Mouse (Mus musculus): ENCODE measurements around the gene Ltb. TPM values are rescaled to one million over a fixed set of nuclear protein-coding genes. Genes with fewer than 3 reads are reported as not detected.

The Ltb gene
- total and polyA plus RNA-seq, 3 experiments: 1.1 to 1.5 TPM; not detected in 1

- DNase-seq (ENCODE audit: low read depth, low spot score): peak; percentile 60
- peaks cover 0 to 10% of the 10 kb centered on the region in 2 experiments; a peak in 2 of 4 replicates for H3K36me3 ChIP-seq (ENCODE audit: control insufficient read depth in 1 of 2, insufficient read depth in 2 of 2, low read length in 2 of 2)
- H3K79me2 ChIP-seq (ENCODE audit: control insufficient read depth, insufficient read depth, low read length, poor library complexity): no peaks in the 10 kb centered on the region; the same call in 1 of the 2 replicates
- H3K27me3 ChIP-seq (ENCODE audit: control insufficient read depth in 1 of 2, insufficient read depth in 2 of 2, low read length in 2 of 2): no peaks in the 10 kb centered on the region
- peak overlapping the region; percentile 56 for H3K9ac ChIP-seq (ENCODE audit: control insufficient read depth, low read depth, low read length, poor library complexity, severe bottlenecking)
- no peaks in the 10 kb centered on the region for H3K9me3 ChIP-seq (replicated peaks; ENCODE audit: insufficient read depth, low read length)
- H3K27ac ChIP-seq (ENCODE audit: control insufficient read depth, low read depth, low read length): peak overlapping the region; percentile 45
- H3K4me1 ChIP-seq (ENCODE audit: control insufficient read depth in 1 of 2, insufficient read depth in 2 of 2, low read length in 2 of 2): peaks cover 8 to 15% of the 10 kb centered on the region in 2 experiments; a peak in 3 of 4 replicates
- TF ChIP-seq BHLHE40 (IDR thresholded peaks at IDR 0.05; ENCODE audit: borderline replicate concordance, low read depth, low read length) (no peak), ETS1 (IDR thresholded peaks at IDR 0.05; ENCODE audit: low read depth, low read length) (peak; percentile 37; the same call in 1 of the 2 replicates), USF2 (IDR thresholded peaks at IDR 0.05; ENCODE audit: borderline replicate concordance in 1 of 2, insufficient read depth in 1 of 2, low read depth in 1 of 2, low read length in 2 of 2) (no peak), HCFC1 (IDR thresholded peaks at IDR 0.05; ENCODE audit: low read depth, low read length) (no peak), ZC3H11A (IDR thresholded peaks at IDR 0.05; ENCODE audit: low read depth, low read length) (no peak), MXI1 (IDR thresholded peaks at IDR 0.05; ENCODE audit: low read depth, low read length) (peak; percentile 65; the same call in 1 of the 2 replicates), JUND (IDR thresholded peaks at IDR 0.05; ENCODE audit: low read depth, low read length) (no peak), RAD21 (IDR thresholded peaks at IDR 0.05; ENCODE audit: low read depth, low read length) (no peak), RCOR1 (IDR thresholded peaks at IDR 0.05; ENCODE audit: low read depth, low read length) (0 out of 2 replicates have a peak, but pooled peaks have one; percentile 12), MEF2A (IDR thresholded peaks at IDR 0.05; ENCODE audit: extremely low read depth, insufficient replicate concordance, low read depth, low read length, poor library complexity, severe bottlenecking) (no peak), MAX (IDR thresholded peaks at IDR 0.05; ENCODE audit: low read length) (peak; percentile 70; the same call in 1 of the 2 replicates), TAL1 (IDR thresholded peaks at IDR 0.05; ENCODE audit: low read length) (no peak), NRF1 (IDR thresholded peaks at IDR 0.05; ENCODE audit: insufficient read depth, low read depth, low read length, poor library complexity, severe bottlenecking) (no peak), UBTF (IDR thresholded peaks at IDR 0.05; ENCODE audit: borderline replicate concordance, insufficient read depth, low read depth, low read length) (no peak), GATA1 (IDR thresholded peaks at IDR 0.05; ENCODE audit: low read depth, low read length) (peak; percentile 73), ZMIZ1 (IDR thresholded peaks at IDR 0.05; ENCODE audit: low read depth, low read length) (no peak), CTCF (IDR thresholded peaks at IDR 0.05 in 2 of 3, conservative IDR thresholded peaks at IDR 0.05 in 1 of 3; ENCODE audit: control insufficient read depth in 1 of 3, insufficient read depth in 1 of 3, low read depth in 2 of 3, low read length in 3 of 3, poor library complexity in 1 of 3, severe bottlenecking in 1 of 3) (no peak), SIN3A (IDR thresholded peaks at IDR 0.05; ENCODE audit: low read length) (peak; percentile 63), MAZ (IDR thresholded peaks at IDR 0.05; ENCODE audit: low read depth, low read length) (peak; percentile 64; the same call in 1 of the 2 replicates), KAT2A (conservative IDR thresholded peaks at IDR 0.05; ENCODE audit: low read depth, low read length) (no peak), MYC (IDR thresholded peaks at IDR 0.05; ENCODE audit: low read depth, low read length) (peak; percentile 34; the same call in 1 of the 2 replicates), POLR2AphosphoS2 (IDR thresholded peaks at IDR 0.05; ENCODE audit: low read length) (no peak), TBP (IDR thresholded peaks at IDR 0.05; ENCODE audit: low read depth, low read length) (0 out of 2 replicates have a peak, but pooled peaks have one; percentile 22), USF1 (IDR thresholded peaks at IDR 0.05; ENCODE audit: low read depth, low read length) (no peak), EP300 (IDR thresholded peaks at IDR 0.05; ENCODE audit: low read depth in 1 of 2, low read length in 2 of 2) (peak in 1 of 2 experiments; percentile 56; a peak in 1 of 4 replicates)
- H3K4me3 ChIP-seq (ENCODE audit: control insufficient read depth in 1 of 2, insufficient read depth in 1 of 2, low read depth in 2 of 2, low read length in 2 of 2): peak overlapping the region; percentile 48 to 61
Measured at GRCm38 (mm10) chr17:35201128-35201527, 6.9 kb downstream of the Ltb start.
